Mouse (Mus musculus): Measurements from ENCODE around the gene Prpf4b. TPM values are rescaled to one million over a fixed set of nuclear protein-coding genes. Genes with fewer than 3 reads are reported as not detected.

Prpf4b gene
- 64.6 and 74.8 TPM in 2 replicates for polyA plus RNA-seq (2014; fragmentation: Nextera tagmentation; extraction: Ambion mirVana)

DNA sequence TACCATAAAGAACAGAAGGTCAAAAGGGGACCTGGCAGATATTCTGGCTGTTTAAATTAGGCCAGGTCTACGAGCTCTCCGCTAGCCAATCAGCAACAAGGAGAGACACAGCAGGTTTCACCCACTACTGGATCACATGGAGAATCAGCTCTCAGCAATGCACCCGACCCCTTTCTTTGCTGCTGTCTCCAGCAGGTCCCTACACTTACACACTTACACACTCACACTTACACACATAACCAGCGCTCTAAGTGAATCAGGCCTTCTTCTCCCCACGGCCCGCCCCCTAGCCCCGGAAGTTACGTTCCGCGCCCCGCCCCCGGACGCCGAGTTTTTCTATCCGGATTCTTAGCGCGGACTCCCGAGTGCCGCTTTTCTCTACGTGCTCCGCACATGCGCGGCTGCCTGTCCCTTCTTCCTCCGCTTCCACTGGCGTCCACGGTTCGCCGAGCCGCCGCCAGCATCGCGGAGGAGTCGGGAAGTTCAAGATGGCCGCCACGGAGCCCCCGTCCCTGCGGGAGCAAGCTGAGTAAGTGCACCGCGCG, at the start of gene Prpf4b:
Prpf4b (plus strand) TSS at position 137 of the 545 bp plus-strand sequence.
- H3K4me1 ChIP-seq (ENCODE audit: control insufficient read depth, insufficient read depth, low read length) = peaks cover 20% of the 10 kb centered on the region
- DNase-seq (ENCODE audit: low spot score) (peak; percentile 96), ATAC-seq (peak; percentile 88)
- no peaks in the 10 kb centered on the region for H3K9me3 ChIP-seq (replicated peaks; ENCODE audit: control insufficient read depth, low read length)
- WGBS = 2% methylated on average over 40 of the region's 40 CpGs
- peak within 1 kb of the TSS; percentile 93 for H3K4me3 ChIP-seq (ENCODE audit: low read depth, low read length)
- H3K9ac ChIP-seq (ENCODE audit: low read length) = peak within 1 kb of the TSS; percentile 82
- no peaks in the 10 kb centered on the region for H3K36me3 ChIP-seq (ENCODE audit: control insufficient read depth, insufficient read depth, low read length)
- H3K4me2 ChIP-seq (ENCODE audit: low read length) = peak within 1 kb of the TSS; percentile 66
- H3K27ac ChIP-seq (ENCODE audit: low read depth, low read length) = peak within 1 kb of the TSS; percentile 91
- no peaks in the 10 kb centered on the region for H3K27me3 ChIP-seq (replicated peaks; ENCODE audit: control insufficient read depth, insufficient read depth, low read length)

- H3K4me2 ChIP-seq (ENCODE audit: low read length) = no peak overlapping the region
- no peaks in the 10 kb centered on the region for H3K27me3 ChIP-seq (replicated peaks; ENCODE audit: control insufficient read depth, insufficient read depth, low read length)
- 66% methylated on average over 3 of the region's 3 CpGs for WGBS
- ATAC-seq = peak; percentile 96
- peak; percentile 87 for DNase-seq (ENCODE audit: low spot score)
- H3K4me1 ChIP-seq (ENCODE audit: control insufficient read depth, insufficient read depth, low read length) = peaks cover 3% of the 10 kb centered on the region; the same call in 1 of the 2 replicates
- peak overlapping the region; percentile 73 for H3K27ac ChIP-seq (ENCODE audit: low read depth, low read length)
- H3K4me3 ChIP-seq (ENCODE audit: low read depth, low read length) = no peak overlapping the region
- H3K9ac ChIP-seq (ENCODE audit: low read length) = no peak overlapping the region
- no peaks in the 10 kb centered on the region for H3K36me3 ChIP-seq (ENCODE audit: control insufficient read depth, insufficient read depth, low read length)
- no peaks in the 10 kb centered on the region for H3K9me3 ChIP-seq (replicated peaks; ENCODE audit: control insufficient read depth, low read length)
These were observed 48.1 kb upstream of the Prpf4b start for GRCm38 (mm10) chr13:34826760-34827690.

DNA sequence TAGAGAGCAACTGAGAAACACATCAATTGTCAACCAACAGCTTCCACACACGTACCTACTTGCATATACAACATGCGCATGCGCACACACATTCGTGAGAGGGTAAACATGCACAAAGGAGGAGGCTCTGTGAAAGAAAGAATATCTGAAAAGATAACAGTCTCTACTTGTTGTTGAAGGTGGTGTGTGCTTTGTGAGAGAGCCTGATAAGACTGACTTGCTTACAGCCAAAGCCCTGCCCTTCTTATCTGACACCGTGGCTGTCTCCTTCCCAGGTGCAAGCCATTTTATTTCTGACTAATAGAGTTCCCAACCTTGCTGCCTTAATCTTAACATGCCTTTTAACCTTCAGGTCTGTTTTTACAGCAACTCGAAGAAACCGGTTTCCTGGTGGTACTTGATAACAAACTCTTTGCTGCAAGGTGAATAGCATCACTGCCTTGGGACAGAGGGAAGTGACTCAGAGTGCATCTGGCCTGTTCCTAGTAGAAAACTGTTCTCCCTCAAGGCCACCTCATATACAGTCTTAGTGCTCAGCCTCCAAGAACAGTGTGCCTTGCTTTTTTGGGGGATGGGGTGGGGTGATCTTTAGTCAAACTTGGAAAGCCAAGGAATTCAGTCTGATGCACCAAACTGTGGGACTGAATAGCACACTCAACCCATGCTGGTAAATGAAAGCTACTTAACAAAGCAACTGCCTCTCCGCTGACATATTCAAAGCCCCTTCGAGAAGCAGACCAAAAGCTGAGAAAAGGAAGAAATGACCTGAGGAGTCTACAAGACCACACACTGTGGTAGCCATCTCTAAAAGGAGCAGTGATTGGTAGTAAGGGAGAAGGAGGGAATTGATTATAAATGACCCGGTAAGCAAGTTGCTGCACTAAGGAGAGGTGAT, 46.9 kb upstream of the Prpf4b start:
- H3K9me3 ChIP-seq (replicated peaks; ENCODE audit: control insufficient read depth, low read length) = no peaks in the 10 kb centered on the region
- ATAC-seq (no peak), DNase-seq (ENCODE audit: low spot score) (no peak)
- no peak overlapping the region for H3K4me3 ChIP-seq (ENCODE audit: low read depth, low read length)
- H3K4me1 ChIP-seq (ENCODE audit: control insufficient read depth, insufficient read depth, low read length) = peaks cover 3% of the 10 kb centered on the region; the same call in 1 of the 2 replicates
- WGBS = 63% methylated on average over 10 of the region's 10 CpGs
- peak overlapping the region; percentile 40 for H3K27ac ChIP-seq (ENCODE audit: low read depth, low read length)
- H3K27me3 ChIP-seq (replicated peaks; ENCODE audit: control insufficient read depth, insufficient read depth, low read length) = no peaks in the 10 kb centered on the region
- H3K36me3 ChIP-seq (ENCODE audit: control insufficient read depth, insufficient read depth, low read length) = no peaks in the 10 kb centered on the region
- no peak overlapping the region for H3K9ac ChIP-seq (ENCODE audit: low read length)
- H3K4me2 ChIP-seq (ENCODE audit: low read length) = no peak overlapping the region

DNA sequence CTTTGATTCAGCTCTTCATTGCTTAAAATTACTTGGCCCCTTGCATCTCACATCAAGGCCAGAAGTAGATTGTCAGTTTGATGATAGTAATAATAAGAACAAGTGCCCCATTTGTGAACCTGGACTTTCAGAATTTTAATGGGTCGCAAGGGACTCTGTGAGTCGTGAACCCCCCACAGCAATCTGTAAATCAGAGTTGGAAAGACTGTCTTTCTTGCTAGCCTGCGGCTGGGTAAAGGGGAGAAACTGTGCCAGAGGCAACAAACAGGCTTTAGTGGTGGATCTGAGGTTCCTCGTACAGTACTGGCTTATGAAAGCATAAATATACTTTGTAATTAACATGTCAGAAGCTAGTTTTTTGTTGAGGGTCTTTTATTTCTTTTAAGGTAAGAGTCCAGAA, 32.3 kb upstream of the Prpf4b start:
- Histone ChIP-seq H3K9me3 (replicated peaks; ENCODE audit: control insufficient read depth, low read length) (no peaks in the 10 kb centered on the region), H3K9ac (ENCODE audit: low read length) (no peak overlapping the region), H3K27me3 (replicated peaks; ENCODE audit: control insufficient read depth, insufficient read depth, low read length) (no peaks in the 10 kb centered on the region), H3K4me2 (ENCODE audit: low read length) (no peak overlapping the region), H3K27ac (ENCODE audit: low read depth, low read length) (no peak overlapping the region), H3K4me1 (ENCODE audit: control insufficient read depth, insufficient read depth, low read length) (no peaks in the 10 kb centered on the region), H3K4me3 (ENCODE audit: low read depth, low read length) (no peak overlapping the region), H3K36me3 (ENCODE audit: control insufficient read depth, insufficient read depth, low read length) (no peaks in the 10 kb centered on the region)
- WGBS = 93% methylated on average over 4 of the region's 4 CpGs
- DNase-seq (ENCODE audit: low spot score) = no peak
- no peak for ATAC-seq

DNA sequence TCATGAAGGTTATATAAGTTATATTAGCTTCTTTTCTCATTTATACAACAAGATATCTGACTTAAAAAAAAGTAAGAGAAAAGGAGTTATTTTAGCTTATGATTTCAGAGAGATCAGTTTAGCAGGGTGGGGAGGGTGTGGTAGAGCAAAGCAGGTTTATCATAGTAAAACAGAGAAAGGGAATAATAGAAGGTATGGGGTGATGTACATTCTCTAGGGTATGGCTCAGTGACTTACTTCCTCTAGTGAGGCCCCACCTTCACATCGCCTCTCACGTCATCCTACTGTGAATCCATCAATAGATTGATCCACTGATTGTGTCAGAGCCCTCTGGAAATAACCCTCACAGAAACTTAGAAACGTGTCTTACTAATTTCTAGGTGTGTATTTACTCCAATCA, 24.3 kb upstream of the Prpf4b start:
- WGBS = 88% methylated on average over 3 of the region's 3 CpGs
- Histone ChIP-seq H3K27me3 (replicated peaks; ENCODE audit: control insufficient read depth, insufficient read depth, low read length) (no peaks in the 10 kb centered on the region), H3K4me3 (ENCODE audit: low read depth, low read length) (no peak overlapping the region), H3K9me3 (replicated peaks; ENCODE audit: control insufficient read depth, low read length) (peaks cover 15% of the 10 kb centered on the region), H3K9ac (ENCODE audit: low read length) (no peak overlapping the region), H3K36me3 (ENCODE audit: control insufficient read depth, insufficient read depth, low read length) (no peaks in the 10 kb centered on the region), H3K4me2 (ENCODE audit: low read length) (no peak overlapping the region), H3K4me1 (ENCODE audit: control insufficient read depth, insufficient read depth, low read length) (no peaks in the 10 kb centered on the region), H3K27ac (ENCODE audit: low read depth, low read length) (no peak overlapping the region)
- DNase-seq (ENCODE audit: low spot score) (no peak), ATAC-seq (no peak)

DNA sequence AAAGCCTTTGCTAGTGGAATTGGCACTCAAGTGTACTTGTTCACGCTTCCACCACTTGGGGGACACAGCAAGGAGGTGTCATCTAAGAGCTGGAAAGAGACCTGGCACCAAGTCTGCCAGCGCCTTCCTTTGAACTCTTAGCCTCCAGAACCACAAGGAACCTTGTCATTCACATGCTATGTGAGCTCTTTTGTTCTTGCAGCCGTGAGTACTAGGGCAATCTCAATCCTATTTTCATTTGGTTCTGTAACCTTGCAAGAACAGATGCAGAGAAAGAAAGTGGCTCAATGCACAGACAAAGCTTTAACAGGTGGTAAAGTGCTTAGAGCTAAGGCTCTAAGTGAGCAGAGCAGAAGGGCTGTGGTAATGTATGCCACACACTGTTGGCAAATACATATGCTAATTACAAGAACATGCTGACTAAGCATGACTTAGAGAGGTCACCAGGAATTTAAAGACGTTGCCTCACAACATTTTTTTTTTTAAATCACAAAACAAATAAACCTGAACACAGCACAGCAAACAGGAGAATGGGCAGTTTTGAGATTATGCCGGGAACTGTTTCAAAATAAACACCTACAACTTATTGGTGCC, 23.8 kb upstream of the Prpf4b start:
- no peaks in the 10 kb centered on the region for H3K36me3 ChIP-seq (ENCODE audit: control insufficient read depth, insufficient read depth, low read length)
- no peaks in the 10 kb centered on the region for H3K4me1 ChIP-seq (ENCODE audit: control insufficient read depth, insufficient read depth, low read length)
- H3K9ac ChIP-seq (ENCODE audit: low read length) = no peak overlapping the region
- ATAC-seq = no peak
- H3K27me3 ChIP-seq (replicated peaks; ENCODE audit: control insufficient read depth, insufficient read depth, low read length) = no peaks in the 10 kb centered on the region
- H3K4me2 ChIP-seq (ENCODE audit: low read length) = no peak overlapping the region
- peaks cover 15% of the 10 kb centered on the region for H3K9me3 ChIP-seq (replicated peaks; ENCODE audit: control insufficient read depth, low read length)
- WGBS = 65% methylated on average over 5 of the region's 5 CpGs
- DNase-seq (ENCODE audit: low spot score) = no peak
- no peak overlapping the region for H3K4me3 ChIP-seq (ENCODE audit: low read depth, low read length)
- H3K27ac ChIP-seq (ENCODE audit: low read depth, low read length) = no peak overlapping the region

GRCm38 (mm10) chr13:34857526-34857925, 17.6 kb upstream of the Prpf4b start:
- ATAC-seq = no peak
- Histone ChIP-seq H3K36me3 (ENCODE audit: control insufficient read depth, insufficient read depth, low read length) (no peaks in the 10 kb centered on the region), H3K27me3 (replicated peaks; ENCODE audit: control insufficient read depth, insufficient read depth, low read length) (no peaks in the 10 kb centered on the region), H3K4me3 (ENCODE audit: low read depth, low read length) (no peak overlapping the region), H3K27ac (ENCODE audit: low read depth, low read length) (no peak overlapping the region), H3K9ac (ENCODE audit: low read length) (no peak overlapping the region), H3K4me1 (ENCODE audit: control insufficient read depth, insufficient read depth, low read length) (no peaks in the 10 kb centered on the region), H3K9me3 (replicated peaks; ENCODE audit: control insufficient read depth, low read length) (peaks cover 15% of the 10 kb centered on the region), H3K4me2 (ENCODE audit: low read length) (no peak overlapping the region)
- no peak for DNase-seq (ENCODE audit: low spot score)
- whole genome bisulfite sequencing = 24% methylated on average over 2 of the region's 2 CpGs

- H3K4me2 ChIP-seq (ENCODE audit: low read length) = no peak overlapping the region
- no peak for ATAC-seq
- 87% methylated on average over 5 of the region's 5 CpGs for WGBS
- no peak for DNase-seq (ENCODE audit: low spot score)
- H3K36me3 ChIP-seq (ENCODE audit: control insufficient read depth, insufficient read depth, low read length) = no peaks in the 10 kb centered on the region
- no peaks in the 10 kb centered on the region for H3K4me1 ChIP-seq (ENCODE audit: control insufficient read depth, insufficient read depth, low read length)
- H3K9me3 ChIP-seq (replicated peaks; ENCODE audit: control insufficient read depth, low read length) = peaks cover under 1% of the 10 kb centered on the region; the same call in 1 of the 2 replicates
- no peak overlapping the region for H3K27ac ChIP-seq (ENCODE audit: low read depth, low read length)
- H3K27me3 ChIP-seq (replicated peaks; ENCODE audit: control insufficient read depth, insufficient read depth, low read length) = no peaks in the 10 kb centered on the region
- H3K9ac ChIP-seq (ENCODE audit: low read length) = no peak overlapping the region
- no peak overlapping the region for H3K4me3 ChIP-seq (ENCODE audit: low read depth, low read length)
These were observed 15.7 kb upstream of the Prpf4b start for GRCm38 (mm10) chr13:34859406-34859805.

Data from forebrain, embryonic 14.5 days (tissue).